Mouse (Mus musculus) MEL-GATA-1-ER (cell line): ENCODE results near the gene Cdkn1c.

Experiments used
- DNase-seq: peaks from one replicate; pipeline ENCODE4 v3.0.0-alpha.2; 2012; ENCODE audit warnings: low read depth; ENCODE audit errors: extremely low read depth

Cdkn1c gene

GRCm38 (mm10) chr7:143437231-143437893, 23.5 kb downstream of the Cdkn1c start:
- no peak for DNase-seq

DNA sequence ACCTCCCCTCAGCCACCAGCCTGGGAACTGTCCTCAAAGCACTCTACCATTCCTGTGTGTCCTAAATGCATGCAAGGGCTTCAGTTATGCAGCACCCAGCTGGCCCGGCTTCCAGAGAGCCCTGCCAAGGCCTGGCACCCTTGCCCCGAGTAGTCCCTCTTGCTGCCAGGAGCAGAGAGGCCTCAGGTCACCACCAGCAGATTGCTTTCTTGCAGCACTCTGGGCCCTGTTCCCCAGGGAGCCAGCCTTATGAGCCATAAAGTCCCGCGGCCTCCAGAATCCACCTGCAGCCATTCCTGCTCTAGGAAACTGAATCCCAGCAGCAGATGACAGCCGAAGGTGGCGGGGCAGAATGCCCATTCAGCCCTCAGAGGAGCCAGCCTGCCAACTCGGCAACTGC, 27.5 kb downstream of the Cdkn1c start:
- no peak for DNase-seq

- no peak for DNase-seq
Measured at GRCm38 (mm10) chr7:143432631-143433030, 28.2 kb downstream of the Cdkn1c start.

DNA sequence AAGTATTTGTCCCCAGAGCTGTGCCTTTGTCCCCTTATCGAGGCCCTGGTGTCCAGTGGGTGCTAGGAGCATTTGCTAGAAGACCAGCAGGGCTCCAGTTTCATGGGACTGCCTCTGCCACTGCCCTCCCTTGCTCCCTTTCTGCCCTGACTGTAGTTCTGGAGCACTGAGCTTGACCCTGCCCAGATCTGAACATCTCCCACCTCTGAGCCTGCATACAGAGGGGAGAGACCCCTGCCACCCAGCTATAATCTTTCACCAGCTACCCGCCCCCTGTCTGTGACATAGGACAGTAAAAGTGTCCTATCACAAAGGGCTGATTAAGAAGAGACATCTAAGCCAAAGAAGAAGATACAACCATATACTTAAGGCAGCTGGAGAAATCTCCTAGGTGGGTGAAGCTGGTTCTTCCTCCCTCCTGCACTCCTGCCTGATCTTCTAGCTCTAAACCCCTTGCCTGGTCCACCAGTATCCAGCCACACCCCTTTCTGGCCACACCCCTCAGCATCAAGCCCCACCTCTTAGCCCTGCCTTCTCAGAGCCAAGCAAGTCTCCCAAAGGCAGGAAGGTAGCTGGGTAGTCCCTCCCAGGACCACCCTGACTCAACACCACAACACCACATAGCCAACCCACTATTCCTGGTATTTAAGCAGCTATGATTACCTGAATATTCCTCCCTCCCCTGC, 31.9 kb downstream of the Cdkn1c start:
- DNase-seq = no peak

DNA sequence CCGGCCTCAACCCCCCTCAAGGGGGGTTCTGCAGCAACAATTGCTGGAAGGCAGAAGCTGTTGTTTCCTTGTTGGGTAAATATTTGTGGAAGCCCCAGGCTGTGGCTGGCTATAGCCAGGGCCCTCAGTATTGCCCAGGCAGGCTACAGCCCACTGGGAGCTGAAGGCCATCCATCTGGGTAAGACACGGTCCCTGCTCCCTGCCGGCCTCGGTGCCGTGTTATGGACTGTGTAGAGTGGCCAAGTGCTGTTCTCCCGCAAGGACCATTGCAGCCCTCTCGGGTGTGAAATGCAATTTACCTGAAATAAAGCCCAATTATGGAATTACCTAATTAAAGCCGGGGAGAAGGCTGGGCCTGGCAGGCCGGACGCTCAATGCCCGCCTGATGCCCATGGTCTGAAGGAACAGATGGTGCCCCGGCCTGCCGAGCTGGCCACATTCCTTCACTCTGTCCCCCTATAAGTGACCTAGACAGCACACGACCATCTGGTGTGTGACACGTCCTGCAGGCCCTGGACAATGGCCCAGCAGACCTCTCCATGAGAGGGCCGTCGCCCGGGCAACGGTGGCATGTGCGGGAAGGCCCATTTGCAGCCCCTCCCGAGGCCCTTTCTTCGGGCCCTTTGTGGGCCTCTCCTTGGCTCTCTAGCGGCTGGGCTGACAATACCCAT, 32.6 kb downstream of the Cdkn1c start:
- no peak for DNase-seq

DNA sequence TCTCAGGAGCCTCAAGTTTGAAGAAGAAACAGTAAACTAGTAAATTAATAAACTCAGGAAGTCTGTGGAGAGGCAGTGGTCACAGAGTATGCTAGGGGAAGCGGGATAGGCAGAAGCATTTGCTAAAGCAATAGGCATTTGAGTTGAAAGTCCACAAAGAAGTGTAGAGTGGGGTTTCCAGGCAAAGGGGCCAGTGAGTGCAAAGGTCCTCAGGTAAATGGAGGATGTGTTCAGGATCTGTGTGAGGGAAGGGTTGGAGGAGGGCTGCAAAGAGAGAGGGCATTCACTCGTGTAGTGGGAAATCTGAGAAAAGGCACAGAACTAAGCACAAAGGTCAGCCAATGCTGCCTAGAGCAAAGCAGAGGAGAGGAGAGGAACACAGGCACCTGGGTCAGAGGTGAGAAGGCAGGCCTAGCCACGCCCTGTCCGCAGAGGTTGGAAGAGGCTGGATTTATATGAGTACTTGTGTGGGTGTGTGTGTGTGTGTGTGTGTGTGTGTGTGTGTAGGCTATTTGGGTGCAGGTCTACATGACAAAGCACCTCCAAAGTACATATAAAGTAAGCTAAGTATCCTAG, 41.2 kb downstream of the Cdkn1c start:
- DNase-seq = no peak

GRCm38 (mm10) chr7:143417875-143418274, 43.0 kb downstream of the Cdkn1c start:
- no peak for DNase-seq

DNA sequence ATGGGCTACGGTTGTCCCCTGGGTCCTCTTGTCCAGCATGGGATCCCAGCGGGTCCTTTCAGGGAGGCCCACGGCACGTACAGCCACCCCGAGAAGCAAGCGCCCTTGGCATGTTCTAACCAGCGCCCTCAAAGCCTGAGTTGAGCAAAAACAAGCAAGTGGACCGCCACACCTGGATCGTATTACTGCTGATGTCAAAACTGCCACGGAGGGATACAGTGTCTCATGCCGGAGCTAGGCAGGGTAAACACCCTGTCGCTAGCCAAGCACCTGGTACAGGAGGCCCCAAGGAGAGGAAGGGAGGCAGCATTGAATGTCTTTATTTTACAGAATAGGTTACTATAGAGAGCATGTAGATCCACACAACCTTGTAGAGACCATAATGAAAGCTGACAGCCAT, 44.4 kb downstream of the Cdkn1c start:
- DNase-seq = no peak

GRCm38 (mm10) chr7:143415070-143415469, 45.8 kb downstream of the Cdkn1c start:
- no peak for DNase-seq

DNA sequence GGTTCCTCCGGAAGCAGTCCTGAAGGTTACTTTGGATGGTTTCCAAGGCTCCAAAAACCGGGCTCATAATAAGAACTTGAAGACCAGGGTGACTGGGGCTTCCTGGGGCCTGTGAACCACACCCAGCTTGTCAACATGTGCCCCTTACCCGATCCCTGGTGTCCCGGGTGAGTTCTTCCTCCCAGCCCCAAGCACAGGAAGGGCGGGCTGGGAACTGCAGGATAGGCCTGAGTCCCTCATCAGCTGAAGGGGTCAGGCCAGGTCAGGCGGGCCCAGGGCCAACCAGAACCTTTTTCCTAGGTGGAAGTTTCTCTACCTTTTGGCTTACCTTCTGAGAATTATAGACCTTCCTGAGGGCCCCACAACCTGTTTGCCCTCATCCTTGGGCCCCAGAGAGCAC, 48.2 kb downstream of the Cdkn1c start:
- DNase-seq = no peak

- DNase-seq = no peak
Measured at GRCm38 (mm10) chr7:143408615-143409021, 52.2 kb downstream of the Cdkn1c start.
